Mouse (Mus musculus) stomach, embryonic 14.5 days (tissue): Measurements from ENCODE around the gene Map3k1. TPM values are rescaled to one million over a fixed set of nuclear protein-coding genes. Genes with fewer than 3 reads are reported as not detected.
A peak's percentile ranks its signal among the peaks of the same experiment; 100 is the strongest.

ENCODE experiments used
- ATAC-seq: fragments of 200-750 bp; cut with Nextera tagmentation; 2 replicates; pipeline ENCODE4 v1.8.0; 2017; ENCODE audit warnings: low read depth, moderate TSS enrichment; ENCODE audit not compliant: insufficient number of reproducible peaks, insufficient read depth, low FRiP score
- H3K27ac ChIP-seq: fragments of 300-500 bp; sonication (generic); 2 replicates; pipeline ENCODE4 v1.5.1; 2014; ENCODE audit warnings: mild to moderate bottlenecking, low read length, moderate library complexity, mixed read lengths
- H3K27me3 ChIP-seq: fragments of 300-500 bp; sonication (generic); 2 replicates; pipeline ENCODE4 v1.6.1; 2014; ENCODE audit warnings: low read length, control low read depth, mixed read lengths; ENCODE audit not compliant: control insufficient read depth, insufficient read depth
- H3K36me3 ChIP-seq: fragments of 300-500 bp; sonication (generic); 2 replicates; pipeline ENCODE4 v1.6.1; 2014; ENCODE audit warnings: mild to moderate bottlenecking, control low read depth, low read length, moderate library complexity, mixed read lengths; ENCODE audit not compliant: control insufficient read depth, insufficient read depth
- H3K4me1 ChIP-seq: fragments of 300-500 bp; sonication (generic); 2 replicates; pipeline ENCODE4 v1.6.1; 2014; ENCODE audit warnings: low read length, control low read depth, mixed read lengths; ENCODE audit not compliant: control insufficient read depth, insufficient read depth
- H3K4me2 ChIP-seq: fragments of 300-500 bp; sonication (generic); replicated peaks from 2 replicates; pipeline ENCODE4 v1.6.1; 2014; ENCODE audit warnings: low read depth, low read length, control low read depth
- H3K4me3 ChIP-seq: fragments of 300-500 bp; sonication (generic); 2 replicates; pipeline ENCODE4 v1.5.1; 2014; ENCODE audit warnings: low read depth, low read length, control low read depth
- H3K9ac ChIP-seq: fragments of 300-500 bp; sonication (generic); replicated peaks from 2 replicates; pipeline ENCODE4 v1.6.1; 2014; ENCODE audit warnings: low read depth, mild to moderate bottlenecking, control low read depth, low read length, moderate library complexity, mixed read lengths
- H3K9me3 ChIP-seq: fragments of 300-500 bp; sonication (generic); 2 replicates; pipeline ENCODE4 v1.6.1; 2016; ENCODE audit warnings: low read depth, low read length, control low read depth; ENCODE audit not compliant: control insufficient read depth
- WGBS: fragments of 180-500 bp; shearing (Covaris S2); extraction: QIAGEN DNeasy Blood & Tissue Kit; methylation state at CpG from one replicate; pipeline ENCODE4 v1.1.7; 2014; 5-methylcytosine and 5-hydroxymethylcytosine counted together
- polyA plus RNA-seq: library from polyadenylated mRNA; unstranded; fragments of >200 nt; fragmentation: Nextera tagmentation; extraction: Ambion mirVana; gene quantifications from 2 replicates; pipeline ENCODE4 v1.2.1, GENCODE M21; 2014

The Map3k1 gene
- polyA plus RNA-seq, 1 experiment from 2014 or later: 32.0 TPM

GRCm38 (mm10) chr13:111807596-111808386, 1.0 kb downstream of the Map3k1 start:
- ATAC-seq: peak; percentile 2; the same call in 1 of the 2 replicates
- H3K4me1 ChIP-seq: peaks cover 30% of the 10 kb centered on the region

GRCm38 (mm10) chr13:111807105-111807595, 1.6 kb downstream of the Map3k1 start:
- peak overlapping the region; percentile 68 for H3K4me2 ChIP-seq
- ATAC-seq: no peak
- no peaks in the 10 kb centered on the region for H3K27me3 ChIP-seq
- peak overlapping the region; percentile 93 for H3K9ac ChIP-seq
- H3K4me1 ChIP-seq: peaks cover 36% of the 10 kb centered on the region
- no peaks in the 10 kb centered on the region for H3K9me3 ChIP-seq
- peak overlapping the region; percentile 95 for H3K4me3 ChIP-seq
- 2% methylated on average over 11 of the region's 11 CpGs for WGBS
- no peaks in the 10 kb centered on the region for H3K36me3 ChIP-seq
- H3K27ac ChIP-seq: peak overlapping the region; percentile 96; the same call in 1 of the 2 replicates

More at GRCm38 (mm10) chr13:111807596-111808386, 1.0 kb downstream of the Map3k1 start:
- Histone ChIP-seq H3K27ac (peak overlapping the region; percentile 96), H3K9me3 (no peaks in the 10 kb centered on the region), H3K27me3 (no peaks in the 10 kb centered on the region), H3K4me2 (peak overlapping the region; percentile 68), H3K36me3 (no peaks in the 10 kb centered on the region), H3K4me3 (peak overlapping the region; percentile 95), H3K9ac (peak overlapping the region; percentile 93)
- WGBS: under 1% methylated on average over 66 of the region's 79 CpGs

- no peak overlapping the region for H3K9ac ChIP-seq
- H3K36me3 ChIP-seq: no peaks in the 10 kb centered on the region
- H3K4me2 ChIP-seq: peak overlapping the region; percentile 68
- no peaks in the 10 kb centered on the region for H3K9me3 ChIP-seq
- ATAC-seq: no peak
- H3K4me3 ChIP-seq: peak overlapping the region; percentile 95; the same call in 1 of the 2 replicates
- 37% methylated on average over 15 of the region's 15 CpGs for WGBS
- peak overlapping the region; percentile 29 for H3K27ac ChIP-seq
- H3K4me1 ChIP-seq: peaks cover 47% of the 10 kb centered on the region
- H3K27me3 ChIP-seq: no peaks in the 10 kb centered on the region
Observed at GRCm38 (mm10) chr13:111805738-111806722, 2.8 kb downstream of the Map3k1 start.

DNA sequence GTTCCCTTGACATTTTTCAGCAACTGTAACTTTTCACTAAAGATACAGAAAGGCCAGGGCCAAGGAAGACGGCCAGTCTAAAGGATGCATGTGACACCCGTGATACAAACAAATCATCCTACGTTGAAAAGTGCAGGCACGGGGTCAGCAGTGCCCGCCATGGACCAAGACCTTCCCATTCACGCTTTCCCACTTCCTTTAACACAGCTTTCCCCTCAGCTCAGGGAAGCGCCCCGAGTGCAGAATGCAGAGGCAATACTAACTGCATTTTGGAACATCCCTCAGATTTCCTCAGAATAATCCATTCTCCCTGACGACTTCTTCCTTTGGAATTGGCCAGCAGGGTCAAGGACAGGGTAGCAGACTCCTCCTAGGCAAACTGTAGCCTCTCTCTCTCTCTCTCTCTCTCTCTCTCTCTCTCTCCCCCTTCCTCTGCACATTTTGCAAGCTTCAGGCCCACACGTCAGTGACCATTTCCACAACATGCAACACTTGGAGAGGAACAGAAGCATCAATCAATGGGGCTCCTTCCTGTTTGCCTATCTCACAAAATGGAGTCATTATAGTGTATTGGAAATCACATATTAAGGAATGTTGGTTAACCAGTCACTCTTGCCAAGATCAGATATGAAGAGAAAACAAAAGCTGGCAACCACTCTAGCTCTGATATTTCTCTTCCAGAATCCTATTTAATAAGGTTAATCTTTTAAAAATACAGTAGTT, 3.7 kb downstream of the Map3k1 start:
- Histone ChIP-seq H3K27me3 (no peaks in the 10 kb centered on the region), H3K4me1 (peaks cover 52% of the 10 kb centered on the region), H3K36me3 (no peaks in the 10 kb centered on the region), H3K4me3 (no peak overlapping the region; the same call in 1 of the 2 replicates), H3K27ac (peak overlapping the region; percentile 16; the same call in 1 of the 2 replicates), H3K4me2 (peak overlapping the region; percentile 27; the same call in 1 of the 2 replicates), H3K9ac (0 out of 2 replicates have a peak overlapping the region, but pooled peaks have one; percentile 18), H3K9me3 (no peaks in the 10 kb centered on the region)
- WGBS: 29% methylated on average over 10 of the region's 10 CpGs
- no peak for ATAC-seq

DNA sequence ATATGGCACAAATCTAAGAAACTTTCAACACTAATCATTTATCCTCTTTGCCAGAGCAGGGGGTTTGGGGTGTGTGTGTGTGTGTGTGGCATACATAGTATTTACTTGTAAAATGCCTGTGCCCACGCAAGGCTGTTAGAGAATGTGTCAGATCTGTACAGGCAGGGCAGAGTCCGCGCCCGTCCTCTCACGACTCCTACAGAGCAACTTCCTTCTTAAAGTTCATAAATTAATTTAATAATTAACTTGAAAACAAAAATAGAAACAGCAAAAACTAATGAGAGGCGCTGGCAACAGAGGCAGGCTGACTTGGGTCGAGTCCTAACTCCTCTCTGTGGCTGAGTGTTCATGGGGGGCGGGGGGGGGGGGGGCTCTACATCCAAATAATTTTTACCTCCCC, 4.6 kb downstream of the Map3k1 start:
- H3K9me3 ChIP-seq: no peaks in the 10 kb centered on the region
- no peak for ATAC-seq

GRCm38 (mm10) chr13:111803506-111803905, 5.3 kb downstream of the Map3k1 start:
- H3K4me1 ChIP-seq: peaks cover 58% of the 10 kb centered on the region
- no peak overlapping the region; the same call in 1 of the 2 replicates for H3K4me2 ChIP-seq
- no peak overlapping the region for H3K9ac ChIP-seq
- no peak for ATAC-seq
- no peaks in the 10 kb centered on the region for H3K27me3 ChIP-seq
- H3K9me3 ChIP-seq: no peaks in the 10 kb centered on the region
- peak overlapping the region; percentile 22; the same call in 1 of the 2 replicates for H3K27ac ChIP-seq
- no peak overlapping the region for H3K4me3 ChIP-seq
- WGBS: 58% methylated on average over 6 of the region's 6 CpGs
- H3K36me3 ChIP-seq: no peaks in the 10 kb centered on the region

More for the DNA sequence above, 4.6 kb downstream of the Map3k1 start:
- peaks cover 52% of the 10 kb centered on the region for H3K4me1 ChIP-seq
- H3K9ac ChIP-seq: 0 out of 2 replicates have a peak overlapping the region, but pooled peaks have one; percentile 18
- H3K36me3 ChIP-seq: no peaks in the 10 kb centered on the region
- no peak overlapping the region for H3K4me3 ChIP-seq
- H3K27ac ChIP-seq: no peak overlapping the region; the same call in 1 of the 2 replicates
- H3K27me3 ChIP-seq: no peaks in the 10 kb centered on the region
- no peak overlapping the region; the same call in 1 of the 2 replicates for H3K4me2 ChIP-seq
- whole genome bisulfite sequencing: 57% methylated on average over 7 of the region's 8 CpGs

DNA sequence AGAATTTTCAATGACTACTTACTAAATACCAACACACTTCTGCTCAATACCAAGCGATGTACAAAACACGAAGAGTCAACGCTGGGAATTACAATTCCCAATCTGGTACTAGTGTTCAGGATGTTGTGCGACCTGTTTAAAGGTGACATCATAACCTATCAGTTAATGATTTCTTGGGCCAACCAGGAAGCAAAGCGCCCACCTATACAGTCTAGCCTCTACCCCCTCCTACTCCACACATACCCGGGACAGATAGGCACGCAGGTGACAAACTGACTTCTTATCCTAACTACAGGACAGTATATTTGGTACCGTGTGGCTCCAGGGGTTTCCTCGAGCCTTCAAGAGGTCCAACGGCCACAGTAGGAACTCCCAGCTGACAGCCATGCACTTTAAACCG, 5.9 kb downstream of the Map3k1 start:
- H3K27ac ChIP-seq: peak overlapping the region; percentile 10; the same call in 1 of the 2 replicates
- no peaks in the 10 kb centered on the region for H3K27me3 ChIP-seq
- peaks cover 64% of the 10 kb centered on the region for H3K4me1 ChIP-seq
- no peak overlapping the region; the same call in 1 of the 2 replicates for H3K4me2 ChIP-seq
- 0 out of 2 replicates have a peak, but pooled peaks have one; percentile 10 for ATAC-seq
- H3K9ac ChIP-seq: no peak overlapping the region
- no peaks in the 10 kb centered on the region for H3K9me3 ChIP-seq
- WGBS: 76% methylated on average over 11 of the region's 11 CpGs
- H3K4me3 ChIP-seq: no peak overlapping the region
- no peaks in the 10 kb centered on the region for H3K36me3 ChIP-seq
